ENCODE assay signal across 8 mouse cellular contexts in the genomic region with DNA sequence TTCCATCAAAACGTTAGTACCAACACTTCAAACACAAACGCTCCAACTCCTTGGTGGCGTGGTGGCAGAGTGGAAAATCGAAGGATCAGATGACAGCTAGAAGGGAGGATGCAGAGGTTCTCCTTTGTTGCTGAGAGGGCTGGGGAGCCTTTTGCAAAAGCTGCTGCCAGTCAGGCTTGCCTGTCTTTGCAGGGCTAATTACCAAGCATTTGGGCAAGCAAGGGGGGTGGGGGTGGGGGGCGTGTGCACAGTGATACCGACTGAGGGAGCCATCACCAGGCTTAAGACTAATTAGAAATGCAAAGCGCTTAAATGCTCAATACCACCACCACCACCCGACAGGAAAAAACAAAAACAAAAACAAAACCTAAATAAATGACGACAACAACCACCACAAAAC.
A peak's percentile ranks its signal among the peaks of the same experiment; 100 is the strongest.
DNase-seq lines count a peak whose midpoint lies in the region; ATAC-seq and TF ChIP-seq lines count a peak whose summit lies in the region.

No protein-coding gene starts in this region.

- no peaks in the 10 kb centered on the region for H3K9me3 ChIP-seq in kidney, embryonic 15.5 days (replicated peaks)
- no peaks in the 10 kb centered on the region for H3K9me3 ChIP-seq in embryonic facial prominence, embryonic 13.5 days
- no peaks in the 10 kb centered on the region for H3K9me3 ChIP-seq in intestine, embryonic 16.5 days (ENCODE audit: control insufficient read depth, low read length)
- H3K9me3 ChIP-seq in neural tube, embryonic 13.5 days, result peaks cover 16% of the 10 kb centered on the region; the same call in 1 of the 2 replicates

- no peak for DNase-seq in kidney, adult 2 months
- DNase-seq in adrenal gland, postnatal 36 days, result no peak
- DNase-seq in ovary, postnatal 10 days (ENCODE audit: low spot score), result no peak
- DNase-seq in urinary bladder, postnatal 36 days (ENCODE audit: low spot score in 2 of 2), result no peak

- peak overlapping the region; percentile 62; the same call in 1 of the 2 replicates for H3K27ac ChIP-seq in kidney, embryonic 15.5 days
- no peak overlapping the region for H3K27ac ChIP-seq in kidney, adult 2 months (ENCODE audit: insufficient read depth, low read depth, low read length)
- peak overlapping the region; percentile 78 for H3K27ac ChIP-seq in embryonic facial prominence, embryonic 13.5 days
- no peak overlapping the region for H3K27ac ChIP-seq in intestine, embryonic 16.5 days (ENCODE audit: low read length)
- H3K27ac ChIP-seq in neural tube, embryonic 13.5 days (replicated peaks), result peak overlapping the region; percentile 95

- no peaks in the 10 kb centered on the region for H3K36me3 ChIP-seq in kidney, embryonic 15.5 days
- no peaks in the 10 kb centered on the region for H3K36me3 ChIP-seq in kidney, adult 2 months (ENCODE audit: control insufficient read depth, insufficient read depth, low read length)
- H3K36me3 ChIP-seq in embryonic facial prominence, embryonic 13.5 days, result no peaks in the 10 kb centered on the region
- H3K36me3 ChIP-seq in intestine, embryonic 16.5 days (ENCODE audit: control insufficient read depth, insufficient read depth, low read length), result no peaks in the 10 kb centered on the region
- no peaks in the 10 kb centered on the region for H3K36me3 ChIP-seq in neural tube, embryonic 13.5 days

- TF ChIP-seq POLR2A in kidney, adult 2 months (IDR thresholded peaks at IDR 0.05; ENCODE audit: low read depth, low read length), result no peak

- 0 out of 2 replicates have a peak overlapping the region, but pooled peaks have one; percentile 23 for H3K9ac ChIP-seq in kidney, embryonic 15.5 days
- H3K9ac ChIP-seq in embryonic facial prominence, embryonic 13.5 days, result peak overlapping the region; percentile 70
- no peak overlapping the region for H3K9ac ChIP-seq in intestine, embryonic 16.5 days (ENCODE audit: low read depth, low read length)
- peak overlapping the region; percentile 70 for H3K9ac ChIP-seq in neural tube, embryonic 13.5 days

- ATAC-seq in kidney, embryonic 15.5 days (replicated peaks; ENCODE audit: low FRiP score), result no peak
- 0 out of 2 replicates have a peak, but pooled peaks have one; percentile 23 for ATAC-seq in embryonic facial prominence, embryonic 13.5 days (ENCODE audit: insufficient number of reproducible peaks, insufficient read depth, low FRiP score, low TSS enrichment, low read depth)
- no peak for ATAC-seq in intestine, embryonic 16.5 days
- ATAC-seq in neural tube, embryonic 13.5 days (ENCODE audit: low read depth), result peak; percentile 87

- H3K4me3 ChIP-seq in kidney, embryonic 15.5 days (replicated peaks), result peak overlapping the region; percentile 45
- no peak overlapping the region for H3K4me3 ChIP-seq in kidney, adult 2 months (ENCODE audit: insufficient read depth, low read depth, low read length)
- H3K4me3 ChIP-seq in embryonic facial prominence, embryonic 13.5 days, result peak overlapping the region; percentile 41
- peak overlapping the region; percentile 37 for H3K4me3 ChIP-seq in intestine, embryonic 16.5 days (ENCODE audit: low read length)
- H3K4me3 ChIP-seq in neural tube, embryonic 13.5 days, result peak overlapping the region; percentile 39

- peaks cover 33% of the 10 kb centered on the region for H3K4me1 ChIP-seq in kidney, embryonic 15.5 days
- H3K4me1 ChIP-seq in kidney, adult 2 months (ENCODE audit: control insufficient read depth, insufficient read depth, low read length), result peaks cover 27% of the 10 kb centered on the region
- H3K4me1 ChIP-seq in embryonic facial prominence, embryonic 13.5 days, result peaks cover 24% of the 10 kb centered on the region
- H3K4me1 ChIP-seq in intestine, embryonic 16.5 days (ENCODE audit: control insufficient read depth, insufficient read depth, low read length), result peaks cover 23% of the 10 kb centered on the region
- H3K4me1 ChIP-seq in neural tube, embryonic 13.5 days (replicated peaks), result peaks cover 22% of the 10 kb centered on the region

- no peak for TF ChIP-seq CTCF in kidney, adult 2 months (conservative IDR thresholded peaks at IDR 0.05; ENCODE audit: insufficient read depth, insufficient read length, low read depth, low read length)

- H3K27me3 ChIP-seq in kidney, embryonic 15.5 days, result no peaks in the 10 kb centered on the region
- no peaks in the 10 kb centered on the region for H3K27me3 ChIP-seq in kidney, adult 2 months (replicated peaks; ENCODE audit: control insufficient read depth, insufficient read depth, low read length)
- H3K27me3 ChIP-seq in embryonic facial prominence, embryonic 13.5 days, result no peaks in the 10 kb centered on the region
- H3K27me3 ChIP-seq in intestine, embryonic 16.5 days (replicated peaks; ENCODE audit: control insufficient read depth, insufficient read depth, low read length), result no peaks in the 10 kb centered on the region
- H3K27me3 ChIP-seq in neural tube, embryonic 13.5 days, result no peaks in the 10 kb centered on the region

- peak overlapping the region; percentile 71 for H3K4me2 ChIP-seq in kidney, embryonic 15.5 days
- H3K4me2 ChIP-seq in embryonic facial prominence, embryonic 13.5 days, result peak overlapping the region; percentile 63
- peak overlapping the region; percentile 63 for H3K4me2 ChIP-seq in intestine, embryonic 16.5 days (ENCODE audit: low read depth, low read length)
- H3K4me2 ChIP-seq in neural tube, embryonic 13.5 days, result peak overlapping the region; percentile 62

- WGBS in kidney, embryonic 15.5 days, result 4% methylated on average over 9 of the region's 9 CpGs
- 46% methylated on average over 9 of the region's 9 CpGs for WGBS in kidney, adult 2 months
- under 1% methylated on average over 9 of the region's 9 CpGs for WGBS in embryonic facial prominence, embryonic 13.5 days
- WGBS in intestine, embryonic 16.5 days, result 13% methylated on average over 9 of the region's 9 CpGs
- under 1% methylated on average over 9 of the region's 9 CpGs for WGBS in neural tube, embryonic 13.5 days

Comparison
In these comparisons a context has a peak if more than half of its experiments do, and no peak if none do; other contexts are left out.
1. H3K27ac ChIP-seq: peak in kidney, embryonic 15.5 days (single experiment), embryonic facial prominence, embryonic 13.5 days (single experiment) and neural tube, embryonic 13.5 days (single experiment); none in kidney, adult 2 months (single experiment) and intestine, embryonic 16.5 days (single experiment).
2. ATAC-seq: peak in embryonic facial prominence, embryonic 13.5 days (single experiment) and neural tube, embryonic 13.5 days (single experiment); none in kidney, embryonic 15.5 days (single experiment) and intestine, embryonic 16.5 days (single experiment).
3. Peak in every context shown above with its lines, with median percentiles within 50 percentile points of each other: H3K4me2 ChIP-seq.